14 mouse cellular contexts compared by ENCODE assay signal in the genomic region with DNA sequence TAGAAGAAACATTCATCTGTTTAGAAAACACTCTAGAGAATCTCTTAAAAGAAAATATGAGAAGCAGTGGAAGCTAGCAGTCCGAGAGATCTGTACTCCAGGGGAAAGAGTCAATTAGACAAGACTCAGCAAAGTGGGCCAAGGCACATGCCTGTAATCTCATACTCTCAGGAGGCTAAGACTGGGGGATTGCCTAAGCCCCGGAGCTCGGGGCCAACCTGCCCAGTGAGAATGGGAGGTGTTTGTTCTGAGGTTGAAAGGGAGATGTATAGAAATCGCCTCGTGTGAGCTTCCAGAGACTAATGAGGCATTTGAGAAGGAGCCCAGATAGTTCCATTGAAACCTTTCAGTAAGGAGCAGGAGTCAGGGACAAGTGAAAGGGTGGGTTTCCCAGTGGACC. TPM values are rescaled to one million over a fixed set of nuclear protein-coding genes. Genes with fewer than 3 reads are reported as not detected.
"Had no signal": no experiment of that assay in that cellular context is flagged by ENCODE, and none has a peak within 500 bp of the region (broad histone marks: within the 10 kb centered on the region; RNA-seq: fewer than 3 reads in every experiment).

No protein-coding gene starts in this region.

- H3K9me3 ChIP-seq: limb, embryonic 10.5 days; liver, embryonic 15.5 days; midbrain, embryonic 15.5 days; neural tube, embryonic 13.5 days had no signal

- H3K27ac ChIP-seq: left cerebral cortex, adult 2 months; limb, embryonic 10.5 days; liver, embryonic 15.5 days; midbrain, embryonic 15.5 days had no signal

- H3K27me3 ChIP-seq: liver, embryonic 15.5 days; midbrain, embryonic 15.5 days; neural tube, embryonic 13.5 days had no signal

- H3K4me3 ChIP-seq: left cerebral cortex, adult 2 months; limb, embryonic 10.5 days; liver, embryonic 15.5 days; midbrain, embryonic 15.5 days; neural tube, embryonic 13.5 days had no signal

- H3K36me3 ChIP-seq: limb, embryonic 10.5 days; liver, embryonic 15.5 days; midbrain, embryonic 15.5 days; neural tube, embryonic 13.5 days had no signal

- ATAC-seq: lung, postnatal 0 days; midbrain, embryonic 15.5 days had no signal

- DNase-seq: kidney, postnatal 10 days; lung, adult 2 months; lung, postnatal 36 days; spleen, adult 18-20 months; thymus, adult 18-20 months; thymus, postnatal 14 days had no signal

- H3K4me2 ChIP-seq: liver, embryonic 11.5 days; liver, embryonic 15.5 days; midbrain, embryonic 15.5 days; neural tube, embryonic 13.5 days had no signal

- H3K9ac ChIP-seq: liver, embryonic 15.5 days; midbrain, embryonic 15.5 days; neural tube, embryonic 13.5 days had no signal

- H3K4me1 ChIP-seq: limb, embryonic 10.5 days; liver, embryonic 15.5 days; midbrain, embryonic 15.5 days had no signal

RNA-seq across cellular contexts. Expression of a gene that starts 20.2 kb away (rescaled TPM):
- total RNA-seq: megakaryocyte progenitor cell, adult 5-6 weeks had no signal
- polyA plus RNA-seq: liver, embryonic 11.5 days; liver, embryonic 15.5 days had no signal
